Mouse (Mus musculus) lung, adult 2 months (tissue): Measurements from ENCODE around the gene Slc25a13.

Experiments
- CTCF ChIP-seq: fragments of 200-500 bp; IDR thresholded peaks from 2 replicates; pipeline ENCODE4 v1.5.1; 2011; ENCODE audit warnings: mild to moderate bottlenecking, low read length, control low read depth; ENCODE audit not compliant: insufficient read depth
- POLR2A ChIP-seq: fragments of 200-500 bp; IDR thresholded peaks from 2 replicates; pipeline ENCODE4 v1.6.1; 2011; ENCODE audit warnings: low read depth, mild to moderate bottlenecking, control low read depth, low read length, borderline replicate concordance; ENCODE audit errors: extremely low read depth

DNA sequence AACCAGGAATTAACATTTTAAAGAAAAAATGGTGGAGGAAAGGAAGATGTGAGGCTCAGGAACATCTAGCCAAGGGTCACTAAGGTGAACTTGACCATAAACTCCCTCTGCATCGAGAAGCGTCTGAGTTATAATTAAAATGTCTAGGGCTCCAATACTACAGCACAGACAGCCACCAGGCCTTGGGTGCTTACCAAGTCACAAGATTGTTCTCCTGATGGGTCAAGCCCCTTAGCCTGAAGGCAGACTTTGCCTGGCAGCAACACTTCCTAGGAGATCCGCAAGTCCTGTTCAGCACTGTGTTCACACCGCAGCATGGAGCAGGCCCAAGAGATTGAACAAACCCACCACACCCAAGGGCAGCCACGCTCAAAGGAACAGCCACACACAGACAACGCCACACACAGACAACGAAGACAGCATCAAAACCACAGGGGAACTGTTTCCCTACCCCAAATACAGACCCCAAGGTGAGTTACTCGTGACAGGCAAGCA is 83.4 kb downstream of the Slc25a13 start:
- TF ChIP-seq POLR2A: no peak
- no peak for TF ChIP-seq CTCF
